Mouse (Mus musculus): ENCODE measurements at regions not wholly inside any gene's neighbourhood (a gene's known extent, or its start where the extent isn't known, plus 50 kb on each side); places are given as distances from the start of the nearest gene placed in this dataset.

DNA sequence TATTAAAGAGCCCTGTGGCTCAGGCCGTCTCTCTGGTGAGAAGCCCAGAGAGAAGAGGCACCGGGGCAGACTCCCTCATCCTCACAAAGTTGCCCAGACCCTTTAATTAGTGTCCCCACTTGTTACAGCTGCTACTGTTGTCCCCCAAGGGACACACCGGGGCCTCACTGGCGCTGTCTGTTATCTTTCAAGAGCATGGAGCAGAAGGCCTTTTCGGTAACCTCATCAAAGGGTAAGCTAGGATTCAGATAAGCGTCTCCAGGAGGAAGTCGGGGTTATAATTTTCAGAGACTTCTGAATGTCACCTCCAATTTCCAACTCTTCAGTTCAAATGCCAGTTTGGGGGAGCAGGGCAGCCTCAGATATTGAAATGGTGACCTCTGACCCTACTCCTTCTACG is 135.3 kb downstream of the Gm4791 start:
- peak; percentile 65 for DNase-seq

DNA sequence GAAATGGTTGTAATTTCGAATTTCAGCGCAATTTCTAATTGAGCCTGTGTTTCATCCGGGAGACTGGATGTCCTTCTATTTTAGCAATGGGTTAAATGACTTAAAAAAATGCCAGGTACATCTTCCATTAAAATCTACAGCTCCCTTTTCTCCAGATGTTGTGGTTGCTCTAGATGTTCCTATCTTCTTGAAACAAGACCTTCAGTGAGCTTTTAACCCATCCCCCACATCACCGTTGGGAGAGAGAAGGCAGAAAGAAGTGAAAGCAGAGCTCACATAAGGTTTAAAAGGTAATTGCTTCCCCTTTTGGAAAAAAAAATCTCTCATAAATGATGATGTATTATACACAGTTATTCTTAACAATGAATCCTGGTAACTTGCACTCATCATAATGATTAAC is 135.9 kb downstream of the Gm4791 start:
- peak; percentile 38 for DNase-seq

DNA sequence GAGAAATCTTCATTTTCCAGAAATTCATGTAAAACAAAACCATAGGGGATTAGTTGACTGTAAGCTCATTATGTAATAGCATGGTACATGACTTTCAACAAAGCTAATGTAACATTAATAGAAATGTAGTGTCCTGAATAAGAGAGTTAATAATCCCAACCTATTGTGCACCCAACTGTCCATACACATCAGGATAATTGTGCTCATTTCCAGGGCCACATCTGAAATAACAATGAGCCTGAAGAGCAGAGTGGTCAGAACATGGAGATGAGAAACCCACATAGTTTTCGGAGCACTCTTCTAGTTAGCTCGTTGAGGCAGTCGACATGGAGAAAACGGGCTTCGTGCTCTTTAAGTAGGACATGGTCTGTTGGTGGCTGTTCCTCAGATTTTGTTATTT is 138.1 kb downstream of the Gm4791 start:
- no peak for DNase-seq

DNA sequence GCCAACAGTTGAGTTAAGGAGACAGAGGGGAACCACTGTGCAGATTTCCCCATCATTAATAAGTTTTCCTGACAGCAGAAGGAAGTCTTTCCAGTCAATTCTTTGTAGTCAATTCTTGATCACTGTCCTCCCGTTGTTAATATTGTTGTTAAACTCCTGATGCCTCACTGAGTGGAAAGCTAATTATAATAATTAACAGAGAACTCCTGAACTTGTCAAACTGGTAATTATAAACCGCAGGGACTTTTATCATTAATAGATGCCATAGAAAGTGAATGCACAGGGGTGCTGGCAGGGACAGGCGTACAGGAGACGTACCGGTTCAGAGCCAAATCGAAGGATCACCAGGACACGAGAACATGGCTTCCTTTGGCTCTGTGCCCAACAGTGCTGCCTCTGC is 154.9 kb downstream of the Gm4791 start:
- no peak for DNase-seq

DNA sequence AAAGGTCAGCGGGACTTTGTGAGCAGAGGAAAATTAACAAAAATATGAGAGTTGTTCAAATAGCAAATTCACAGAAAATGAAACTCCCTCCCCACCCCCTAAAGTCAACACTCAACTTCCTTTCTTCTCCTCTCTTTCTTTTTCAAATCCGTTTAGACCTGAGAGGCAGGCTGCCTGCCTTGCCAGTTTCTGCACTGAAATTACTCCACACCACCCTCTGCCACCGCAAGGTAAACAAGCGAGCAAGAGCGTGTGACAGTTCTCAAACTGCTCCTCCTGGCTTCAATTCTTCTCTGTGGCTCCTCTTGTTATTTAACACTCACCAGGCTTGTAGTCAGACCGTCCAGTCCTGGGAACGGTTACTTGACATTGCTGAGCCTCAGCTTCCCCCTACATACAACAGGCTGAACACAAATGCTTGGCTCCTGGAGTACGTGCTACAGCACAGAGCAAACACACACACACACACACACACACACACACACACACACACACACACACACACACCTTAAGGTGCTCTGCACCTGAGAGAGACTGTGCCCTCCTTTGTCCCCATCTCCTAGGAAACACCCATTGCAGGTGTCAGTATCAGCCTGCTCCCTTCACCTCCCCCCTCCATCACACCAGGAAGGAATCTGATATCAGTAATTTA is 167.1 kb downstream of the Gm4791 start:
- no peak for DNase-seq

DNA sequence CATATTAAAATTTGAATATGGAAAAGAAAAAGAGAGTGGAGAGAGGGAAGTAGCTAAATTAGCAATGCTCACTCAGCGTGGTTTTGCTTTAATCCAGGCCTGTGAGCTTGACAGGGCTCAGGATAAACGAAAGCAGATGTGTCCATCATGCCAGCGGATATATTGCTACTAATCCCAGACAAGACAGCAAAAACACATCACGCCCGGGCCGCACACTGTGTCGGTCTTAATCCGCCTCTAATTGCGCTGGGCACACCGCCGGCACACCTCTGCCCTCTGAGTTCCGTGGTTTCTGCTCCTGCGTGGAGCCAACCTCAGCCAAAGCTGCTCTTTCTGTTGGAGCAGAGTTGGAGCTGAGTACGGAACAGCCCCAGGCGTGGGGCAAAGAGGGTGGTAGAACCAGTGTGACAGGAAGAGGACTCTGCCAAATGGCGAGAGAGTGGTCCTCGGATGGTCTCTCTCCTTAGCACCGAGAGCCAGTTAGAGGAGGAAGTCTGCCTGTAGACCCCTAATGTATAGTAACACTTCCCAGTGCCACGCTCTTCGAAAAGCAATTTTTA is 169.2 kb downstream of the Gm4791 start:
- no peak for DNase-seq

DNA sequence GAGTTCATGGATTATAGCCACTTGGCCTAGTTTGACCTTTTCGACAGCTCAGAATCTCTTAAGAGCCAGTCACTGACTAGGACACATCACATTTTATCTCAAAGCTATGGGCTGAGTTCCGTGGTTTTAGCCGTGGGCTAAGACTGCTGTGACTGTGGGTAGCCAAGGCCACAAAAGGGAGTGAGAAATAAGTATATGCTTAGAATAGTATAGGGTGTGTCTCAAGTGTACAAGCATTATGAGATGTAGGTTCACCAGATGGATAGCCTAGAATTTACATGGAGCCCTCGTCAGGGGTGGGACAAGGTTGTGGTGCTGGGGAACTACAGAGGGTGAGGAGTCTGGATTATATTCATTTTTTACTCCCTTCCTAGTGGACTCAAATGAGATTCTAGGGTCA is 177.5 kb downstream of the Gm4791 start:
- DNase-seq = no peak

DNA sequence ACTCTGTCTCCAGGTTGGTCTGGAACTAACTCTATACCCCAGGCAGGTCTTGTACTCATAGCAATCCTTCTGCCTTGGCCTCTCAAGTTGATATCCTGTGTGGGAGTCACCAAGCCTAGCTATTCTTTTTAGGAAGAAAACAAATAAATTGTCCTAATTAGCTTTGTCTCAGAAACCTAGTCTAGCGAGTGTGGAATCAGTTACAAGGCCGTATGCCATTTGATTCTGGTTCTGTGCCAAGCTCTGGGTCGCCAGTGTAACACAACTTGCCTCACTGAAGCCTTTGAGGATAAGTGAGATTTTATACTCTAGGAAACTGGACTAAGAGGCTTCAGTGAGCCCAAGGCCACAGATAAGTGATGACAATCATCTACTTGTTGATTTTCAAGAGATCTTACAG is 219.6 kb downstream of the Gm4791 start:
- DNase-seq = no peak

DNA sequence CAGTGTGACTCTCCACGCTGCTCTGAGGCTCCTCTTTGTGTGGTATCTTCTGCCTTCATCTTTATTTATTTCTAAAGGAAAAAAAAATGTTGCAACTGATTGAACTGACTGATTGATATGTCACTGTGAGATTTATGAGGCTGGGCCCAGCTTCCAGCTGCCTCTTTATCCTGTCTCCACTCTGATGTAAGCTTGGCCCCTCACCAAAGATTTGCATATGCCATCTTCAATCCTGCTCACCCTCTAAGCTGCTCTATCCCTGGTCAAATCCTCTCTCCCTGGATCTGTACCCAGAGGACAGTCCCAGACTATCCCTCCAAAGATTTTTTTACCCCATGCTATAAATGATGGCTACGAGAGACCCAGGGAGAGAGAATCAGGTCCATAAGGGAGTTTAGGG is 225.0 kb downstream of the Gm4791 start:
- no peak for DNase-seq

DNA sequence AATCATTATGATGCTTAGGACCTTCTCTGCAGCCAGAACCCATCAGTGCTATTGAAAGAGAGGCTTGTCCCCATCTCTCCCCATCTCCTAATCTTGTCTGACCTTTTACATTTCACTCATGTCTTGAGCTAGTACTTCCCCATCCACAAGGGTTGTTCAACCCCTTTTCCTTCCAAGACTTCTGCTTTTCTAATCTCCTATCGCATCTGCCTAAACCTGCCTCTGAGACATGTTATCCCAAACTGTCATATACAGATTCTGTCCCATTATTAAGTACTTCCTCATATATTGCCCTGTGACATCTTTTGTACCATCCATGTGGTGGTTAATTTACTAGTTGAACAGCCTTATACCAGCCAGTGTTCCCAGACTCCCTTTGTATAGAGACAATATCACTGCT is 225.7 kb downstream of the Gm4791 start:
- DNase-seq = no peak

DNA sequence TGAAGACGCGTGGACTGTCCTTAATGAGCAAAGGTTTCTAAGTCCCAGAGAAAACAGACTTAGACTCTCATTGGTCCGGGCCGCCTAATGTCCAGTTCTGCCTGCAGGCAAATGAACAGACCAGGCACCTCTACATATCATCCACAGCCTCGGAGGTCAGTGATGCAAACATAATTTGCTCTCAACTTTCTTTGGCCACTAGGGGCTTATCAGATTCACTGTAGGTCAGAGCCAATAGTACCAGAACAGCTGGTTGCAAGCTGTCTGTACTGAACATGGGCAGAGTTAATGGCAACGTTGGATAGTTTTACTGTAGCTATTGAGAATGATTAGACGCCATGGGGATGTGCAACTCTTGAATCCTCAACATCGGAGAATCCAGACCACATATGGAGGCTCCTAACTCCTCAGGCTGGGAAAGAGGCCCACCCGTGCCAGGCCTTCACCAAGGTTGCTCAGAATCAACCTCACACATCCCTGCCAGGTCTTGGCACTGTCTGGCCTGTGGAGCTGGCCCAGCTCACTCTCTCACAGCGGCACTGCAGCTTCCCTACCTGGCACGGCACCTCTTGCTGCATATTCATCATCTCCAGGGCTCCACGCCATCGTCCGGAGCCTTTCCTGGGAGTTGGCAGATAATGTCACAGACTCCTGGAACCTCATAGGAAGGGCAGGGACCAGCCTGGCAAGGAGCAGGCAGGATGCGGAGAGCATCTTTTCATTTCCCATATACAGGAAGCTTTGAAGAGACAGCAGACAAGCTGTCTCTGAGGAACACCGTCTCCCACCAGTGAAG is 228.1 kb downstream of the Gm4791 start:
- no peak for DNase-seq

DNA sequence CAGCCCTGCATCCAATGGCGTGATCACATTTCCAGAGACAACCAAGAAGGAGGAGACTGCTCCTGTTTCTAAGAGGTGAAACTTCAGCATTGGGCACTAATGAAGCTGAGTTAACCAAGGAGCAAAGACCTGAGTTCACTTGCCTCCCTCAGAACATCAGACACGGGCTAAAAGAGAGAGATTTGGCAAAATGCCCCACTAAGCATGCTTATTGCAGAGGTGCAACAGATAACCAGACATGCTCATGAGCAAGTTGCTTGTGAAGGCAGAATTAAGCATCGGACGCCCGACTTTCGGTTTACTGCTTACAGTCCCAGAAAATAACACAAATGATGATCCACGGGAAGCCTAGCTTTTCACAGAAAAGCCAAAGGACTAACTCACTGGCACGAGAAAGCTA is 228.8 kb downstream of the Gm4791 start:
- DNase-seq = no peak

DNA sequence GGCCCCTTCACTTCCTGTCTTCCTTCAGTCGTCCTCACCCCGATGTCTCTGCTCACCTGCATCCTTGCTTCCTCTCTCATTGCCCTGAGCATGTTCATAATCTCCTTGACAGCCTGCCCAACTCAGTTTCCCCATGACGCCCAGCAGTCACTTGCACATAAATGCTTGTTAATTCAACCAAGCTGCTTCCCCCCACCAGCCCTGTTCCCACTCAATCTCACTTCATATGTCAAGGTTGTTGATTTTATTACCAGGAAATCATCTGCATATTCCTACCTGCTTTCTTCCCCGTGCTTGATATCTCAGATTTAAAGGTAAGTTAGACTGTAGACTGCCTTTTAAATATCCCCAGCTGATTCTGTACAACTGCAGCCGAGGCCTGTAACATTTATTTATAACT is 230.2 kb downstream of the Gm4791 start:
- no peak for DNase-seq

DNA sequence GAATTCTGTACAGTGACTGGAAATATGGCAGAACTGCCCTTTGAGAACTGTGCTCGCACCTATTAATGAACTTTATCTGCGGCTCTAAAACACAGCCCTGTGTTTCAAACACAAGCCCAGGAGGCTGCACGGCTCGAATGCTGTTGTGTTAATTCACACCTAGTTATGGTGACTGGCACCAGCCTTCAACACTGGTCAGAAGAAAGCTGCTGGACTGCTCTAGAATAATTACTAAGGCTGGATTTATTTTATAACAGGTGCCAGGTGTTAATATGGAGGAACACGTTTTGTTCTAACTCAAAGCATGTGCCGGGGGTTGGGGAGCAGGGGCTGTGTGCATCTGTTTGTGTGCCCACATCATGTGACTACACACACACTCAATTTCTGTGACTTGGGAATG is 230.8 kb downstream of the Gm4791 start:
- no peak for DNase-seq

DNA sequence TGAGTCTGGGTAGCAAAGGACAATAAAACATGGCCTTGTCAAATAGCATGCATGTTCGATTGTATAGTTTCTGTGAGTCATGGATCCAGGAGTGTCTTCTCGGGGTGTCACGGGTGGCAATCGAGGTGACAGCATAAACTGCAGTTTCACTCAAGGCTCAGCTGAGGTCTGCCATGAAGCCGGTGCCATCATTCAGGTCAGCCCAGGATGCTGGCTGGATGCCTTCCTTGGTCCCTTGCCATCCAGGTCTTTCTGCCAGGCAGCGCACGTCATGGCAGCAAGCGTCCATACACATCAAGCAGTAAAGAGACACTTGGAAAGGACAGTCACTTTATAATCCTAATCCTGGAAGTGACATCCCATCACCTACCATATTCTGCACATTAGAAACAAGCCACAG is 242.4 kb downstream of the Gm4791 start:
- DNase-seq = no peak

DNA sequence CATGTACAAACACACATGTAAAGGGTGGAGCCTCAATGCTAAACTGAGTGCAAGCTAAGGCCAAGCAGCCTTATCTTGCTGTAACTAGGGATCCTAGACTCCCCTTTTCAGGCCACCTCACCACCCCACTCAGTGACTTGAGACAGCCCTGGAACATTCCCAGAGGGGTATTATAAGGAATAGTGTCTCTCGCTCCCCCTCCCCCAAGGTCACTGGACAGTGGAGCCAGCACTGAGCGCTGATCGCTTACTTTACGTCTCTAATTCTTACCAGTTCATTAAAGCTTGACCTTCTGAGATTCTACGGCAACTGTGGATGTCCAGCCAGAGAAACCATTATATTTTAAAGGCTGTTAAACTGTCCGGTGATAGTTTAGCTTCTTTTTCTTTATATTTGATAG is 243.5 kb downstream of the Gm4791 start:
- DNase-seq = no peak

DNA sequence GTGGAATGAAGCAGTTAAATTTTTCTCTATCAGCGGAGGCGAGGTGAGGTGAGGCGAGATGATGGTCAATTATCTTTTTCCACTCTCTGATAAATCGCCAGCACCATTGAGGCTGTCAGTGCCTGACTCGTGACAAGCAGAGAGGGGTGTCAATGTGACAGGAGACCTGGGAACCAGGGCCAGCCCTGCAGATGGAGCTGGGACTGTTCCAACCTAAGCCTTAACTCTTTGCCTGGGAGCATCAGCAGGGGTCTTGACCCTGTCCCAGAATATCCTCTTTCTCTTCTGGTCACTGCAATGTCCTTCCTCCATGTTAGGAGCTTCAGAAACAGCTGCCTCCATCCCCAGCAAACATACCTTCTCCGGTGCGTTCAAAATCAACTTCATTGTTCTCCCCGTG is 244.0 kb downstream of the Gm4791 start:
- no peak for DNase-seq

DNA sequence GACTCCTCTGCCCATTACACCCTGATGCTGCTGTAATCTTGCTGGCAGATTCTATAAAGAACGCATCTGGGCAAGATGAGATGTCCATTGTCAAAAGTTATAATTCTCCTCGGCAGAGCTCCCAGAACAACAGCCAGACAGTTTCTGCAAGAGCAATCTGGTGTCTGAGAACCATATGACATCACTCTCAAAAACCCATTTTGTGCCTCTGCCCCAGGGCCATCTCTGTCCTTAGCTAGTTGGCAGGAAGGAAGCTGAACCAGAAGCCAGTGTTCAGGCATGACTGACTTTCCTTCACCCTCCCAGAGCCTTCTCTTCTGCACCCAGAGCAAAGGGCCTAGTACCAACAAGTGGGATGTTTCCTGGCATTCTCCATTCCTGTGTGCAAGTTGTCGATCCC is 250.5 kb downstream of the Gm4791 start:
- no peak for DNase-seq

DNA sequence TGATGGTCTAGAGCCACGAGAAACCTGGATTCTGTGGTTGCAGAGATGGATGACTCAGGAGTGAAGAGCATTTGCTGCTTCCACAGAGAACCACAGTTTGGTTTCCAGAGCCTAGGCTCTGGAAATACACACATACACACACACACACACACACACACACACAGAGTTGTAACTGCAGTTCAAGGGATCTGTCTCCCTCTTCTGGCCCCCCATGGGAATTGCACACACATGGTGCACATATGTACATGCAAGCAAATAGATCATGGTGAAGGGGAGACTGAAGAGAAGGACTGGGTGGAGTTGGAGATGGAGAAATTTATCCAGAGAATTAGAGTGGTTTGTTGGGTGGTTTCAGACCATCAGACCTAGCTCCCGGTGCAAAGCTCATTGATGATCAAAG is 252.6 kb downstream of the Gm4791 start:
- no peak for DNase-seq

DNA sequence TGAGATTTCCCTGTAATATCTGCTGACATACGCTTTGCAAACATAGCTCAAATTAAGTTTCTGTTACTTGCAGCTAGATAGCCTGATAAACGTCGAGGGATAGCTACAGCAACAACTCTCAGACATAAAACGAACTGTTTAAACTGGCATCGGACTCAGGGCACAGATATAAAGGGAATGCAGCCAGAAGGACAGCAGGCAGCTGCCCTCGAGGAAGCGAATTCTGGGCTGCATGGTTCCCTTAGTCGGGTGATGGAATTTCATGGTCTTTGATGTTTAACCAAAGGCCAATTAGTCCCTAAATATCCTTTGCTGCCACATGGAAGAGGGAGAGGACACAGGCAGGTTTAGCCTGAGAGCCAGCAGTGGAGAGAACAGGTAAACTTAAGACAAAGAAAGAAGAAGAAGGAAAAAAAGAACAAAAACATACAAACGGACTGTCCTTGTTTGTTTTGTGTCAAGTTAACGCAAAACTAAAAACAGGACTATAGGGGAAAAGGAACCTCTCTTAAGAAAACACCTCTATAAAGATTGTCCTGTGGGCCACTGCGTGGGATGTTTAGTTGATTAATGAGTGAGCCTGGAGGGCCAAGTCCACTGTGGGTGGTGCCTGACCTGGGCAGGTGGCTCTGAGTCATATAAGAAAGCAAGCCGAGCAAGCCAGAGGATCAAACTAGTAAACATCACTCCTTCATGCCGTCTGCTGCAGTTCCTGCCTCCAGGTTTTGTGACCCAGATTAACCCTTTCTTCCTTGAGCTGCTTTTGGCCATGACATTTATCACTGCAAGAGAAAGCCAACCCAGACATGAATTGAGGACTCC is 255.5 kb downstream of the Gm4791 start:
- peak; percentile 6 for DNase-seq

DNA sequence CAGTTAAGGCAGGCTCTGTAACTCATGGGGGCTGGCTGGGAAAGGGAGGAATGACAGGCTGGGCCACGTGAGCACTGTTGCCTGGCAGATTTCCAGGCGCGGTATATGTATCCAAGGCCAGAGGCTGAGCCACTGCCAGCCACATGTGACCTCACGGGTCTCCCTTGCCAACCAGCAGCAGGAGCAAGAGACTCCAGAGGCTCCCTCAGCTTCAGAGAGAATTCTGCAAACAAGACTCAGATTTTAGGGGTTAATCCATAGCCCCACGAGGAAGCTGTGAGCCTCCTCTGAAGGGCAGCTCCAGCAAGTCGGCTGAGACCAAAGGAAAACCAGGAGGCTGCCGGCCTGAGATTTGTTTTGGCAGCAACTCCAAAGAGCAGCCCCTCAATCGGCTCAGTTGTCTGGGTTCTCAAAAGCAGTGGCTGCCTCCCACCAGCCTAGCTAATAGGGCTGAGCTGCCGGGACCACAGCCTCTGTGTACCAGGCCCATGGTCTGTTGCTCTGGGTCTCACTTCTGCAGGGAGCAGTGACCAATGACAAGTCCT is 264.0 kb upstream of the Cadm1 start:
- peak; percentile 13 for DNase-seq

DNA sequence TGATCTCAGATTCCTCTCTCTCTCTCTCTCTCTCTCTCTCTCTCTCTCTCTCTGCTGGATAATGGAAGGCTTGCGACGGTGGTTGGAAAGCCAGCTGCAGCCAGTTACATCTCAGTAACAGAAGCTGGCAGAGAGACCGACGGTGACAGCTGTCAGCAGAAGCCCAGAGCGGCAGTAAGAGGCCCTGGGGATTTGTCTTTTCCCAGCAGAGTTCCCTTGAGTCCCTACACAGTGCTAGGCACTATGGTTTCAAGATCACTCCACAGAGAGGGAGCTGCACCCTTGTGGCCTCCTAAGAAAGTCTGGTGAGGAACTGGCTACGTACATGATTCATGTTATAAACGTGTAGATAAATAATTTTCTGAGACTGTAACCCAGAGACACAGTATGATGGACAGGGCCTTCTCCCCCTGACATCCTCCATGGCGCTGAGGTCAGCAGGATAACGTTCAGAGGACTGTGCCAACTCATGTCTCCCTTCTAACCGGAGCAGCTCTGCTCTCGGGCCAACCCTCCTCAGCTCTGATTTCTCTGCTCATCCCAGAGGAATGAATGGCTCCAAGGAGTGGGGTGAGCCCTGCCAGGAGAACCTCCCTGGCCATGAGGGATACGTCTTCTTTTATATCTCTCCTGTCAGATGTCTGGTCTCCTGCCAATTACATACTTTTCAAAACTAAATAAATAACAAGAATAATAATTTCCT is 253.5 kb upstream of the Cadm1 start:
- no peak for DNase-seq

DNA sequence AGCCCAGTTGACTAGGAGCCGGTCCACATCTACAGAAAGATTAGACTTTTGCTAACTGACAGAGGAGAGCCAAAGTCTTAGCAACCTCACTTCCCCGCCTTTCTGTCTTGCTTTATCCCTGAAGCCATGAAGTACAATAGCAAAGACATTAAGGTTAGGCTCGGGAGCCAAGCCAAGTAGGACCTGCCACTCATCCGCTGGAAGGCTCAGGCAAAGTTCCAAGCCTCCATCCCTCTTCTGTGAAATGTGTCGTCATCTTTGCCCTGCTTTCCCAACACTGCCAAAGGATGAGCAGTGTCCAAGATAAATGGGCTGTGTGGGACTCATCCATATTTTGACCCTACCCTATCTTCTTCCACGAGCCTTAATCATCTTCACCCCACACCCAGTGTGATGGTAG is 250.6 kb upstream of the Cadm1 start:
- no peak for DNase-seq

Measured in liver (tissue).